Mouse (Mus musculus) Muller cell, postnatal 12 days (primary cell): ENCODE measurements around the gene Cnn3.
A peak's percentile ranks its signal among the peaks of the same experiment; 100 is the strongest.

Source experiments
- DNase-seq: peaks from one replicate; pipeline ENCODE4 v3.0.0-alpha.2; 2015; ENCODE audit errors: inconsistent ontology term

The Cnn3 gene

DNA sequence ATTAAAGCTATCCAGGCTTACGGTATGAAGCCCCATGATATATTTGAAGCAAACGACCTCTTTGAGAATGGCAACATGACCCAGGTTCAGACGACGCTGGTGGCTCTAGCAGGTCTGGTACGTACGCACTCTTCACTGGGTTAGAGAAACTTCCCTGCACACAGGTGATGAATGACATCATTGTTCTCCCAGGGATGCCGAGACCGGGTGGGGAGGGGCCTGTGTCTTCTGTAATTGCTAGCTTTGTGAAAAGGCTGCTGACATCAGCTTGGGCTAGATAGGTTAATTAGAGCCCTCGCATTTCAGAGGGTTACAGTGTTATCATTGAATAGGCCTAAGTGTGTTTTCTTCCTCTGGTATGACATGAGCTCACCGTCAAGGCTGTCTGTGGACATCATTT, 25.1 kb downstream of the Cnn3 start:
- DNase-seq, result no peak

DNA sequence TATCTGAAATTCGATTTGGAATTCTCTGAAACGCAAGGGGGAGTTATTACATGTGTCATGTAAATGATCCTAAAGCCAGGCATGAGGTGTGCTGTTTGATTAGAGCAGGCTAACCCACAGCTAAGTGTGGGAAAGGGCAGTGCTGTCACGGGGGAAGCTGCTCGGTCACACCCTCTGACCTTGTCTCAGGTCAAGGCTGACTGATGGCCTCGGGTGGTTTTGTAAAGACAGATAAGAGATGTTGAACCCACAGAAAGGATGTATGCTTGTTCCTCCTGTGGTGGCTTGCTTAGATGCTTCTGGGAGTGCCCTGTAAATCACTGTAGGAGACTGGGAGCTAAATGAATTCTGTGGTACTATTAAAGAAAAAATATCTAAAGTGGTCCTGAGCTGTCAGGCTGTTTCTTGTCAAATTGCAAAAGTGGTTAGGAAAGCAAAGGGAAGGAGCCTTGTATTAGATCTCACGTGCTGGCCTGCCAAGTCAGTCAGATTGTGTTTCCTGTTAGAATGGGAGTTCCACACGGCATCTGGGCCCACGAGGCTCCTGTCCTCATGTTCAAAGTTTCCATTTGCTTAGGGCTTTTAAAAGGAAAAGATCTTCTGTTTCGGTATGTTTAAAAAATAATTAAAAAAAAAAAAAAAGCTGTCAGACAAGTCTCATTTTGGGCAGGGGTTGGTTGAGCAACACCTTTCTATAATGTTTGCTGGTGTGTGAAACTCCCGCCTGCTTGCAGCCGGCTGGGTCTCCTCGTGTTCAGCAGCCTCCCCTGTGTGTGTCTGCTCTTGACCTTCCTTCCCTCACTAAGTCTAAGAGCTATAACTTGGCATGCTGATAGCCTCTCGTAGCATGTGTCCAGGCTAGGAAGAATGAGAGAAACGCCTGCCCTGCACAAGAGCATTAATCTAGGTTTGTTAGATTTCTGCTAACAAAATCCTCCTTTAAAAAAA, 32.5 kb downstream of the Cnn3 start:
- DNase-seq, result no peak

DNA sequence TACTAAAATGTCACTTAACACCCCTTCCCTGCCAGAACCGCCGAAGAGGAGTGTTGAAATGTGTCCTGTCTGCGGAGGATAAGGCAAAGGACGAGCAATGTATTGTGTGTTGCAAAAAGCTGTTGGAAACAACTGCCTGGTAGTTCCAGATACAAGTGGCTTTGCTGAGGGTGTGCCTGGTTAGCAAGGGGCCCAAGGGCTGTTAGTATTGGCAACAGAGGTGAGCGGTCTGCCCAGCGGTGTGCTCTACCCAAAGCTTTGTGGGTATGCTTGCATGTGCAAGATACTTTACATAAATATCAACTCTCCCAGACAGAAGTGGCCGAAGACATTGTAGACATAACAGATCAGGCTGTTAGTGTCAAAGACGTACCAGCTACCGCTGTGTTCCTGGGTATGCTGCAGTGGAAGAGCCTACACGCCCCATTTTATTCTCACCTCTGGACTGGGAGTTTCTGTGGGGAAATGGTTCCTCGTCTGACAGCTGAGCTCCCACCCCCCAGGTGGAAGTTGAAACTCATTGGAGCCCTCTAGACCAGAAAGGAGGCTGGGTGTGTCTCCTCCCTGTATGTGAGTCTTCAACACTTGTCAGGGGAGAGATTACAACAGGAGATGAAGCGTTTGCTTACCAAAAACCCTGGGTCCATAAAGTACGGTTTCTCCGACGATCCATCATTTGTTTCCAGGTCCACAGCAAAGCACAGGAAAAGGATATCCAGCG, 34.3 kb downstream of the Cnn3 start:
- no peak for DNase-seq

DNA sequence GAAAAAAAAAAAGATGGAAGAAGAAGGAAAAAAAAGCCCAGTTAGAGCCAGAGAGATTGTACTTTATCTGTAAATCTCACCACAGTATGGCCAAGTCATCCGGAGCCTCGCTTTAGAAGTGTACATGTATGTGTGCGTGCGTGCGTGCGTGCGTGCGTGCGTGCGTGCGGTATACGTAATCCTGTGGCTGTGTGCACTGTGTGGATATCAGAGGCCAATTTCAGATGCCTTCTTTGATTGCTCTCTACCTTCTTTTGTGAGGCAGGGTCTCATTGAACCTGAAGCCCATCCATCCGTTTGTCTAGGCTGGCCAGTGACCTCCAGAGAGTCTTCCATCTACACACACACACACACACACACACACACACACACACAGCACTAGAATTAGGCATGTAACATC, 35.2 kb downstream of the Cnn3 start:
- no peak for DNase-seq

DNA sequence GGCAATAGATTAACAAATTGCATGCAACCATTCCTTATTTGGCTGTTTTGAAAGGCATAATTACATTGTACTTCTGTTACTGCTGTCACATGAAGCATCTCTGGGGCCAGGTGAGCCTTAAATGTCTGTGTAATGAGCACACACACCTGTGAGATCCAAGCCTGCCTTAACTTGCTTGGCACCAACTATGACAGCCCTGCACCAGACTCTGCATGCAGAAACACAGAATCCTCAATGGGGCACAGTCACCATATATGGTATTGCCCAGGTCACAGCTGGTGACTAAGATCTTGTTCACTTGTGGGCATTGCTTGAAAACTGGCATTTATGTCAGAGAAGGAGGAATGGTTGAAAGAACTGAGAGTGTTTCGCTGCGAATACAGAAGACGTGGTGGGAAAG, 36.5 kb downstream of the Cnn3 start:
- no peak for DNase-seq

GRCm38 (mm10) chr3:121464733-121465305, 38.5 kb downstream of the Cnn3 start:
- DNase-seq, result peak; percentile 89

- DNase-seq, result no peak
Measured at GRCm38 (mm10) chr3:121465795-121466194, 39.5 kb downstream of the Cnn3 start.

DNA sequence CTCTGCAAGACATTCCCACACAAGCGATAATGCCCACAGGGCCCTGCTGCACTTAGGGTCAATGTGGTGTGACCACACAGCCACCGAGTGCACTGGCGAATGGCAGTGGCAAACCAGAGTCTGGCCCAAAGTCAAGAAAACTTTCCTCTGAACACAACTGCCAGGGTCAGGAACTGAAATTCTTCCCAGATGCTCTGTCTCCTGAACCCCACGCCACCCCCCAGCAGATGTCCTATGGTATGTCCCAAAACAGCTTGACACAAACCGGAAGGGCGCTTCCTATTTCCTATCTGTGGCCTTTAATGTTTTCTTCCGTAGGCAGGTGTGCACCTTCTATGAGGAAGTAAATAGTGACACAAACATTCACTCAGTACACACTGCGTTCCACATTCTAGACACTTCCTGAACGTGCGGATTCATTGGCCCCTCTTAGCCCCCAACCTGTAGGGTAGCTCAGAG, 40.8 kb downstream of the Cnn3 start:
- DNase-seq, result peak; percentile 48

- DNase-seq, result no peak
Measured at GRCm38 (mm10) chr3:121468136-121468535, 41.8 kb downstream of the Cnn3 start.

DNA sequence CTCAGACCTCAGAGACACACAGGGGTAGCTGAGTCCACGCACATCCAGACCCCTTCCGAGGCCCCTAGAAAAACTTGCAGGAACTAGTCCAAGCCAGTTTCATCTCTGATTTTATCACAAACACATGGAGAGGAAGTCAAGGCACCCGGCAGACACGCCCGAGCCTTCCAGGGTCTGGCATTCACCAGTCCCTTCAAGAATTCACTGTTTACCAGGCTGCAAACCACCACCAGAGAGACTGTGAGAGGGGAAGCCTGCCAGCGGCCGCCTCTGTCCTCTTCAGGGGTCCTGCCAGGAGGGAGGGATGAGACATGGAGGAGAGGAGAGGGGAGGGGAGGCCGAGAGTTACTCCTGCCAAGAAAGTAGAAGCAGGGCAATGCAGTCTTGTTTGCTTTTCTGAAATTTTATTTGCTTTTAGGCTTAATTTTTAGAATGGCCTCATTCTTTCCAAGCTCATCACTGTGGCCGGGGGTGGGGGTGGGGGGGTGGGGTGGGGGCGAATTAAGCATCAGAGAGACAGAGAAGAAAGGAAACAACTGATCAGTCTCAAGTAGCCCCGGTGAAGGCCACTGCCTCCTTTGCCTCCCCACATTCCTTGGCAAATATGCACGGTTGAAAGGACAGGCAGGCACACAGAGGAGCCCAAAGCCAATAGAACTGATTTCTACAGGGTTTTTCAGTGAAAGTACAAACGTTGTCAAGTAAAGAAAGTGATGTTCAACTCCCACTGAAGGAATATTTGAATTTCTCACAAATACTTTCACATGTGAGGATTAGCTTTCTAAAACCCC, 43.1 kb downstream of the Cnn3 start:
- DNase-seq, result peak; percentile 94

GRCm38 (mm10) chr3:121471703-121472102, 45.4 kb downstream of the Cnn3 start:
- DNase-seq, result no peak

GRCm38 (mm10) chr3:121474738-121475137, 48.4 kb downstream of the Cnn3 start:
- DNase-seq, result peak; percentile 46

- no peak for DNase-seq
Measured at GRCm38 (mm10) chr3:121480030-121480960, 54.0 kb downstream of the Cnn3 start.

GRCm38 (mm10) chr3:121480961-121481436, 54.7 kb downstream of the Cnn3 start:
- DNase-seq, result no peak

- no peak for DNase-seq
Measured at GRCm38 (mm10) chr3:121481564-121481963, 55.3 kb downstream of the Cnn3 start.

GRCm38 (mm10) chr3:121483266-121484161, 57.2 kb downstream of the Cnn3 start:
- no peak for DNase-seq

GRCm38 (mm10) chr3:121485201-121485600, 58.9 kb downstream of the Cnn3 start:
- no peak for DNase-seq

- peak; percentile 45 for DNase-seq
Measured at GRCm38 (mm10) chr3:121489462-121490118, 63.3 kb downstream of the Cnn3 start.

DNA sequence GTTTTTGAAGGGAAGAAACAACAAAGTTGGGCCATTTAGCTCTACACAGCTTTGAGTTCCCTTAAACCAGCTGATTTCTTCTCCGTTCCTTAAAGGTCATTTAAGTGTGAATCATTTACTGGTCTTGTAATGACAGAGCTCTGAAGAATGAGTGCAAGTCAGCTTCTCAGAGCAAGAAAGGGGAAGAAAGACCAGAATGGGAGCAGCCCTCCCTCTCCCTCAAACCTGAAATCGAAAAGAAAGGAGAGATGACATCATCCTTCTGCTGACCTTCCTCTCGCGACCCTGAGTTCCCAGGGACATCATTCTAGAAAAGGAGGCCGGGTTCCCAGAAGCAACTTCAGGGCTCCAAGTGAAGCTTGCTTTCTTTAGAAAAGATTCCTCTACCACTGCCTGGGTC, 64.6 kb downstream of the Cnn3 start:
- peak; percentile 54 for DNase-seq
